Mouse (Mus musculus) E14TG2a.4 (cell line): ENCODE results near the gene Nemp1.

Experiments
- H3K27me3 ChIP-seq: 2 replicates; pipeline ENCODE4 v1.6.1; 2014; ENCODE audit warnings: low read length, control low read depth; ENCODE audit not compliant: insufficient read depth
- H3K36me3 ChIP-seq: 2 replicates; pipeline ENCODE4 v1.6.1; 2014; ENCODE audit warnings: low read length, control low read depth; ENCODE audit not compliant: insufficient read depth
- H3K4me1 ChIP-seq: replicated peaks from 2 replicates; pipeline ENCODE4 v1.6.1; 2014; ENCODE audit warnings: low read depth, low read length, control low read depth
- H3K4me3 ChIP-seq: replicated peaks from 2 replicates; pipeline ENCODE4 v1.5.1; 2014; ENCODE audit warnings: mild to moderate bottlenecking, low read length
- H3K9me3 ChIP-seq: 2 replicates; pipeline ENCODE4 v1.6.1; 2014; ENCODE audit warnings: low read length, control low read depth
- CTCF ChIP-seq: conservative IDR thresholded peaks from 2 replicates; pipeline ENCODE4 v1.5.1; 2014; ENCODE audit warnings: low read length
- NANOG ChIP-seq: IDR thresholded peaks from 2 replicates; pipeline ENCODE4 v1.6.1; 2014; ENCODE audit warnings: borderline replicate concordance, low read length, mixed read lengths
- POU5F1 ChIP-seq: IDR thresholded peaks from 2 replicates; pipeline ENCODE4 v1.6.1; 2014; ENCODE audit warnings: low read length, borderline replicate concordance

Gene Nemp1

DNA sequence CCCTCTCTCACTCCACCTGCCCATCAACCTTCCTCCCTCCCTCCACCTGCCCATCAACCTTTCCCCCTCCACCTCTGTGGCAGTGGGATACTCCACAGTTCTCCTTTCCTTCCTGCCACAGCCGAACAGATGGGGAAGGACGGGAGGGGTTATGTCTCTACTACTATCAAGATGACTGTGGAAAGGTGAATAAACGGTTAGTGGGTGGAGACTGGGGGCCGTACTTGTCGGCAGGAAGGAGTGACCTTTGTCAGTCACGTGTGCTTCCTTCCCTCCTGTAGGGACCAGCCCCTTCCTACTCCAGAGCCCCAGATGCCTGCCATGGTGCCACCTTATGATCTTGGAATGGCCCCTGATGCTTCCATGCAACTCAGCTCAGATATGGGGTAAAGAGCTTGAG is 8.6 kb upstream of the Nemp1 start:
- Histone ChIP-seq H3K27me3 (no peaks in the 10 kb centered on the region; the same call in 1 of the 2 replicates), H3K36me3 (peaks cover 29% of the 10 kb centered on the region), H3K4me1 (peaks cover 89% of the 10 kb centered on the region), H3K9me3 (no peaks in the 10 kb centered on the region), H3K4me3 (peak overlapping the region; percentile 87)
- no peak for TF ChIP-seq CTCF
- TF ChIP-seq POU5F1 = no peak
- no peak for TF ChIP-seq NANOG

- no peak for TF ChIP-seq CTCF
- TF ChIP-seq POU5F1 = no peak
- TF ChIP-seq NANOG = no peak
- 0 out of 2 replicates have a peak overlapping the region, but pooled peaks have one; percentile 87 for H3K4me3 ChIP-seq
- peaks cover 11% of the 10 kb centered on the region for H3K27me3 ChIP-seq
- peaks cover 90% of the 10 kb centered on the region for H3K4me1 ChIP-seq
- peaks cover 43% of the 10 kb centered on the region for H3K36me3 ChIP-seq
- H3K9me3 ChIP-seq = no peaks in the 10 kb centered on the region
These were observed 7.2 kb upstream of the Nemp1 start for GRCm38 (mm10) chr10:127659551-127659950.

DNA sequence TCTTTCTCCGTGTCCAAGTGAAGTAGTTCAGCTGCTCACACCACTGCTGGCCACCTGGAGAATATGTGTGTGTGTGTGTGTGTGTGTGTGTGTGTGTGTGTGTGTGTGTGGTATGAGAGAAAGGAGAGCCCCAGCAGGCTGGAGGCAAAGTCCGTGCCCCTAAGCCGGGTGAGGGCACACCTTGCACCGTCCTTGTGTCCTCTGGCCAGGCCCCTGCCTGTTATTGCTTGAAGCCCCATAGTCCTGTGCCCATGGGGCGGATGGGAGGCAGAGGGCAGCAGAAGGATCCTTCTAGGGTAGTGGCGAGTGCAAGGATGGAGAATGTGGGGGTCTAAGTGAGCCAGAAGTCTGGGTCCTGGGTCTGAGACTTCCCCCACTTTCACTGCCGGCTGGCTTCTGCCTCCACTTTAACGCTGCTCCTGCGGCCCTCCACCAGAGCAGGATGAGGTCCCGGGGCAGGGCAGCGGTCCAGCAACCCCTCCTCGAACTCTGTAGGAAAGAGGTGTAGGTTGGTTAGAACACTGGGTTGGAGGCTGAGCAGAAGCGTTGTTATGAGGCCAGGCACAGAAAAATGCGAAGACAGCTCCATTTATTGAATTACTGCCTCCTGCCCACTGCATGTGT is 5.3 kb upstream of the Nemp1 start:
- TF ChIP-seq NANOG (no peak), POU5F1 (no peak), CTCF (no peak)
- peaks cover 30% of the 10 kb centered on the region for H3K27me3 ChIP-seq

GRCm38 (mm10) chr10:127661915-127662663 is 4.6 kb upstream of the Nemp1 start:
- peaks cover 48% of the 10 kb centered on the region for H3K36me3 ChIP-seq
- H3K4me3 ChIP-seq = peak overlapping the region; percentile 65
- H3K4me1 ChIP-seq = peaks cover 90% of the 10 kb centered on the region
- peaks cover 31% of the 10 kb centered on the region for H3K27me3 ChIP-seq
- TF ChIP-seq POU5F1 (no peak), CTCF (no peak), NANOG (no peak)
- no peaks in the 10 kb centered on the region for H3K9me3 ChIP-seq

More for the DNA sequence above, 5.3 kb upstream of the Nemp1 start:
- Histone ChIP-seq H3K9me3 (no peaks in the 10 kb centered on the region), H3K4me1 (peaks cover 93% of the 10 kb centered on the region), H3K36me3 (peaks cover 48% of the 10 kb centered on the region), H3K4me3 (peak overlapping the region; percentile 61)

DNA sequence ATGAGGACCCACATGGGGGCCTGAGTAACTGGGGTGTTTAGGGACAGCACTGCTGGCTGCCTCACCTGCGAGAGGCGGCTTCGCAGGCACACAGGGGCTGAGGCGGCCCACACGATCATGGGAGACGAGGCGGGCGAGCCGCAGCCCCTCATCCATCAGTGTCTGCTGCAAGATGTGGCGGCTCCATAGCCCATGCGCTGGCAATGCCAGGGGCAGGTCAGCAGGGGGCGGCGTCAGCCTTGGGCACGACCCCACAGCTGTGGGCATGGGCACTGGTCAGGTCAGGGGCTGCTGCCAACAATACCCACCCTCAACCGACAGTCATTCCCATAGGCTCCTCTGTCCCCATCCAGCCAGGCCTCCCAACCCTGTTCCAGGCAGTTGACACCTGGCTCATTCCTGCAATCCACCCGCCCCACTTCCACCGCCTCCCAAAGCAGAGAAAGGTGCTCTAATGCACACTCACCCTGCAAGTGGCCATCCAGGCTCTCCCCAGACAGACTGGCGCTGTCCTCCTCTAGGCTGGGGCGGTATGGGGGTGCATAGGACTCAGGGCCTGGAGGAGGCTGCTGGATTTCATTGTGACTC is 3.9 kb upstream of the Nemp1 start:
- H3K36me3 ChIP-seq = peaks cover 48% of the 10 kb centered on the region
- H3K4me1 ChIP-seq = peaks cover 91% of the 10 kb centered on the region
- peaks cover 35% of the 10 kb centered on the region for H3K27me3 ChIP-seq
- peak overlapping the region; percentile 65 for H3K4me3 ChIP-seq
- no peaks in the 10 kb centered on the region for H3K9me3 ChIP-seq
- TF ChIP-seq CTCF (peak; percentile 15; the same call in 1 of the 2 replicates), POU5F1 (no peak)

- TF ChIP-seq CTCF (no peak), NANOG (no peak), POU5F1 (no peak)
- Histone ChIP-seq H3K9me3 (no peaks in the 10 kb centered on the region), H3K4me1 (peaks cover 91% of the 10 kb centered on the region), H3K36me3 (peaks cover 48% of the 10 kb centered on the region), H3K4me3 (peak overlapping the region; percentile 88), H3K27me3 (peaks cover 35% of the 10 kb centered on the region)
These were observed 3.1 kb upstream of the Nemp1 start for GRCm38 (mm10) chr10:127663590-127663989.

DNA sequence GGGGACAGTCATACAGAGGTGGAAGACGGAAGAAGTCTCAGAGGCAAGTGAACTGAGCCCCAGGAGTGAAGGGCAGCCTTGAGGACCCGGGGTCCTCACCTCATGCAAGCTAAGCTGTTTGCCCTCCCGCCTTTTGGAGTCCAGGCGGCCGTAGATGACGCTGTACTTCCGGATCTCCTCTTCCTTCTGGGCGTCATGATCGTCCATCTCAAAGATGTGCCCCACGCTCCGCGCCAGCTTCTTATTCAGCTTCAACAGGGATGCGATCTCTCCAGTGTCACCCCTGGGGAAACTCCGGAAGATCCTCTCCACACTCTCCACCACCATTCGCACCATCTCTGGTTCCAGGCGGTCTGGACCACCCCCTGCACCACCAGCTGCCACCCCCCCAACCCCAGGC is 2.5 kb upstream of the Nemp1 start:
- Histone ChIP-seq H3K9me3 (no peaks in the 10 kb centered on the region), H3K27me3 (peaks cover 35% of the 10 kb centered on the region)

DNA sequence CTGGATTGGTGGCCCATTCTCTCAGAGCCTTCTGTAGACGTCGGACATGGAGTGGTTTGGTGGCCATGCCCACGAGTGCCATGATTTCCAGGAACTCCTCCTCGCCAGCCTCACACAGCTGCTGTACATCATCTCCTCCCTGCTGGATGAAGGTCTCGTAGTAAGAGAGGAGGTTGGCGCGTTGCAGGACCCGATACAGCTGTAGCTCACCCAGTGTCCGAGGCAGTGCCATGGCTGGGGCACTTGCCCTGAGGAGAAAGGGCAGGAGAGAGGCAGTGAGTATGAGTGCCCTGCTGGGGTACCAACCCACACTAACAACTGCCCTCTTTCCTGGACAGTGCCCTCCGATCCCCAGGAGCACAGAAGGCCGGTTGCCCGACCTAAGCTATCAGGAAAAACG is 1.8 kb upstream of the Nemp1 start:
- peak overlapping the region; percentile 88 for H3K4me3 ChIP-seq
- H3K36me3 ChIP-seq = peaks cover 40% of the 10 kb centered on the region
- TF ChIP-seq POU5F1 (no peak), CTCF (no peak), NANOG (no peak)
- peaks cover 35% of the 10 kb centered on the region for H3K27me3 ChIP-seq
- H3K4me1 ChIP-seq = peaks cover 91% of the 10 kb centered on the region
- H3K9me3 ChIP-seq = no peaks in the 10 kb centered on the region

More for the DNA sequence above, 2.5 kb upstream of the Nemp1 start:
- Histone ChIP-seq H3K4me3 (peak overlapping the region; percentile 88), H3K4me1 (peaks cover 91% of the 10 kb centered on the region), H3K36me3 (peaks cover 47% of the 10 kb centered on the region)
- TF ChIP-seq POU5F1 (no peak), NANOG (no peak), CTCF (no peak)
